11 mouse cellular contexts compared by ENCODE assay signal in the genomic region with DNA sequence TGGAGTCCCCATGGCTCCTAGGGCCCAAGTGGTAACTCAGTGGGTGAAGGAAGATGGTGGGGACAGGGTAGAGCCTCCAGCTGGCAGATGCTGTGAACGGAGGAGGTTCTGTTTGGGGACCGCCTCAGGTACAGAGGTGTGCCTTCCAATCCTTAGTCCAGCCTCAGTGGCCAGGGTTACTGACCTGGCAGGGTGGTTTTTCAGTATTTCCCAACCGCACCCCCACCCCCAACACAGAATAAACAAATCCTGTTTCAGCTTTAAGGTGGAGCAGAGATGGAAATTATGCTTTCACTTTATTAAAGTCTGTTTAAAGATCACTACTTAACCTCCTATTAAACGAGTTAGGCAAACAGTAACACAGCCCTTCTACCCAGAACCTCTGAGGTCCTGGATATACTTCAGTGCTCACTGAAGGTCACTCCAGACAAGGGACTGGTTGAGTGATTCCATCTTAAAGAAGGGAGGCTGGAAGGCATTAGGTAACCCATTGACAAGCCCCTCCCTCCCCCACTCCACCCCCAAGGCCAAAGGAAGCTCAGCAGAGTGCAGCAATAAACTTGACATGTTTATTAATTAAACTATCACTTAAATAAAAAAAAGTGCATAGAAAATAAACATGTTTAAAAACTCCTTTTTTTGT. TPM values are rescaled to one million over a fixed set of nuclear protein-coding genes. Genes with fewer than 3 reads are reported as not detected.
DNase-seq lines count a peak whose midpoint lies in the region; ATAC-seq lines count a peak whose summit lies in the region.
"Had no signal": no experiment of that assay in that cellular context is flagged by ENCODE, and none has a peak within 500 bp of the region (broad histone marks: within the 10 kb centered on the region; RNA-seq: fewer than 3 reads in every experiment).

A gene (minus strand): TSS at position 265 of the 643 bp plus-strand sequence.

- H3K4me1 ChIP-seq in liver, embryonic 15.5 days (replicated peaks): peaks cover 26% of the 10 kb centered on the region
- H3K4me1 ChIP-seq in stomach, embryonic 16.5 days (ENCODE audit: control insufficient read depth, insufficient read depth, low read length): peaks cover 12% of the 10 kb centered on the region

- 0 out of 2 replicates have a peak within 1 kb of the TSS, but pooled peaks have one; percentile 9 for H3K9ac ChIP-seq in liver, embryonic 15.5 days
- no peak within 1 kb of the TSS for H3K9ac ChIP-seq in stomach, embryonic 16.5 days (ENCODE audit: low read length)
- H3K9ac ChIP-seq: embryonic facial prominence, embryonic 15.5 days; lung, embryonic 15.5 days had no signal

- peaks cover 39% of the 10 kb centered on the region for H3K27me3 ChIP-seq in liver, embryonic 15.5 days
- H3K27me3 ChIP-seq in stomach, embryonic 16.5 days (ENCODE audit: control insufficient read depth, insufficient read depth, low read length): no peaks in the 10 kb centered on the region

- H3K4me2 ChIP-seq in liver, embryonic 15.5 days: peak within 1 kb of the TSS; percentile 92
- H3K4me2 ChIP-seq in stomach, embryonic 16.5 days (ENCODE audit: low read depth, low read length): no peak within 1 kb of the TSS
- H3K4me2 ChIP-seq: embryonic facial prominence, embryonic 15.5 days; lung, embryonic 15.5 days had no signal

- peak within 1 kb of the TSS; percentile 40 for H3K4me3 ChIP-seq in liver, embryonic 15.5 days (replicated peaks)
- no peak within 1 kb of the TSS for H3K4me3 ChIP-seq in stomach, embryonic 16.5 days (replicated peaks; ENCODE audit: low read length)
- H3K4me3 ChIP-seq: embryonic facial prominence, embryonic 15.5 days; lung, embryonic 15.5 days had no signal

- H3K9me3 ChIP-seq in liver, embryonic 15.5 days (replicated peaks): no peaks in the 10 kb centered on the region
- H3K9me3 ChIP-seq in stomach, embryonic 16.5 days (replicated peaks; ENCODE audit: control insufficient read depth, low read length): no peaks in the 10 kb centered on the region
- H3K9me3 ChIP-seq: embryonic facial prominence, embryonic 15.5 days; lung, embryonic 15.5 days had no signal

- peak; percentile 41 for ATAC-seq in liver, embryonic 15.5 days (ENCODE audit: insufficient read depth)
- ATAC-seq in stomach, embryonic 16.5 days (ENCODE audit: insufficient read depth, low FRiP score): no peak

- WGBS in liver, embryonic 15.5 days (ENCODE audit: insufficient replicate concordance): 57% methylated on average over 4 of the region's 4 CpGs
- WGBS in stomach, embryonic 16.5 days: 51% methylated on average over 4 of the region's 4 CpGs

- H3K36me3 ChIP-seq in liver, embryonic 15.5 days (replicated peaks): peaks cover 32% of the 10 kb centered on the region
- no peaks in the 10 kb centered on the region; the same call in 1 of the 2 replicates for H3K36me3 ChIP-seq in stomach, embryonic 16.5 days (ENCODE audit: control insufficient read depth, insufficient read depth, low read length)

- H3K27ac ChIP-seq in liver, embryonic 15.5 days (replicated peaks): peak within 1 kb of the TSS; percentile 55
- H3K27ac ChIP-seq in stomach, embryonic 16.5 days (ENCODE audit: low read length): peak within 1 kb of the TSS; percentile 21; the same call in 1 of the 2 replicates
- H3K27ac ChIP-seq: embryonic facial prominence, embryonic 15.5 days; lung, embryonic 15.5 days had no signal

- DNase-seq in kidney, adult 18-20 months: peak; percentile 81
- peak; percentile 74 for DNase-seq in kidney, postnatal 10 days
- DNase-seq in layer of hippocampus, postnatal 36 days: no peak
- DNase-seq in Muller cell, postnatal 12 days (ENCODE audit: inconsistent ontology term): no peak
- DNase-seq in cerebellum, postnatal 25 days: no peak

RNA-seq across cellular contexts. Expression of the gene that starts here (rescaled TPM):
- 127 and 154 TPM in 2 replicates for polyA plus RNA-seq in liver, embryonic 15.5 days (2015; fragmentation: Nextera tagmentation; extraction: Ambion mirVana)
- 8.3 and 8.5 TPM in 2 replicates for polyA plus RNA-seq in stomach, embryonic 16.5 days (2015; fragmentation: Nextera tagmentation; extraction: Ambion mirVana)
- 1 to 10 TPM in 1 of 2 experiments, under 1 TPM in 1; 0.95 to 1.6 TPM for total RNA-seq in layer of hippocampus, postnatal 36 days (2021)
- total RNA-seq: common myeloid progenitor, adult 5-6 weeks; granulocyte monocyte progenitor cell, adult 5-6 weeks had no signal

Comparison
In these comparisons a context has a peak if more than half of its experiments do, and no peak if none do; other contexts are left out.
1. RNA of the gene that starts here (polyA plus RNA-seq): 127 to 154 TPM in liver, embryonic 15.5 days; 8.3 to 8.5 TPM in stomach, embryonic 16.5 days; every median in the first group is over 10 times any median in the second.
2. DNase-seq: peak in kidney, adult 18-20 months (single experiment) and kidney, postnatal 10 days (single experiment); none in layer of hippocampus, postnatal 36 days (0 of 2), Muller cell, postnatal 12 days (single experiment) and cerebellum, postnatal 25 days (0 of 2).